Mouse (Mus musculus) midbrain, postnatal 0 days (tissue): Measurements from ENCODE around the gene Tas2r136. TPM values are rescaled to one million over a fixed set of nuclear protein-coding genes. Genes with fewer than 3 reads are reported as not detected.

Source experiments
- ATAC-seq: fragments of 200-750 bp; cut with Nextera tagmentation; 2 replicates; pipeline ENCODE4 v1.8.0; 2017; ENCODE audit warnings: moderate number of reproducible peaks, mild to moderate bottlenecking, moderate TSS enrichment, moderate library complexity; ENCODE audit not compliant: low FRiP score
- DNase-seq: peaks from one replicate; pipeline ENCODE4 v3.0.0-alpha.2; 2015; ENCODE audit warnings: low spot score
- H3K27ac ChIP-seq: fragments of 300-500 bp; sonication (generic); 2 replicates; pipeline ENCODE4 v1.5.1; 2014; ENCODE audit warnings: low read depth, mild to moderate bottlenecking, low read length, mixed read lengths
- H3K27me3 ChIP-seq: fragments of 300-500 bp; sonication (generic); 2 replicates; pipeline ENCODE4 v1.6.1; 2014; ENCODE audit warnings: low read length, control low read depth, mixed read lengths; ENCODE audit not compliant: insufficient read depth
- H3K36me3 ChIP-seq: fragments of 300-500 bp; sonication (generic); 2 replicates; pipeline ENCODE4 v1.6.1; 2014; ENCODE audit warnings: low read length, control low read depth, mixed read lengths; ENCODE audit not compliant: insufficient read depth
- H3K4me1 ChIP-seq: fragments of 300-500 bp; sonication (generic); 2 replicates; pipeline ENCODE4 v1.6.1; 2014; ENCODE audit warnings: mild to moderate bottlenecking, control low read depth, antibody characterized with exemption, low read length, mixed read lengths; ENCODE audit not compliant: insufficient read depth
- H3K4me2 ChIP-seq: fragments of 300-500 bp; sonication (generic); 2 replicates; pipeline ENCODE4 v1.6.1; 2014; ENCODE audit warnings: low read depth, mild to moderate bottlenecking, low read length, mixed read lengths; ENCODE audit not compliant: poor library complexity, severe bottlenecking
- H3K4me3 ChIP-seq: fragments of 300-500 bp; sonication (generic); 2 replicates; pipeline ENCODE4 v1.5.1; 2014; ENCODE audit warnings: low read depth, mild to moderate bottlenecking, low read length, moderate library complexity
- H3K9ac ChIP-seq: fragments of 300-500 bp; sonication (generic); replicated peaks from 2 replicates; pipeline ENCODE4 v1.6.1; 2014; ENCODE audit warnings: mild to moderate bottlenecking, low read length, moderate library complexity, mixed read lengths; ENCODE audit not compliant: poor library complexity, severe bottlenecking
- H3K9me3 ChIP-seq: fragments of 300-500 bp; sonication (generic); 2 replicates; pipeline ENCODE4 v1.6.1; 2016; ENCODE audit warnings: low read length, control low read depth
- CTCF ChIP-seq: IDR thresholded peaks from 2 replicates; pipeline ENCODE4 v1.5.1; 2016; ENCODE audit warnings: antibody characterized with exemption, mild to moderate bottlenecking
- WGBS: fragments of 180-500 bp; shearing (Covaris S2); extraction: QIAGEN DNeasy Blood & Tissue Kit; methylation state at CpG from one replicate; pipeline ENCODE4 v1.1.7; 2014; 5-methylcytosine and 5-hydroxymethylcytosine counted together
- polyA plus RNA-seq: library from polyadenylated mRNA; unstranded; fragments of >200 nt; fragmentation: Nextera tagmentation; extraction: Ambion mirVana; gene quantifications from 2 replicates; pipeline ENCODE4 v1.2.1, GENCODE M21; 2015
- total RNA-seq: library from RNA; depleted of rRNA; stranded (reverse); fragments of >200 nt; gene quantifications from 2 replicates; pipeline ENCODE4 v1.2.3, GENCODE M21; 2014; rRNA removed

Gene Tas2r136
- total RNA-seq (not detected in 2 replicates), polyA plus RNA-seq (not detected in 2 replicates)

GRCm38 (mm10) chr6:132778062-132778461 lies at the start of gene Tas2r136:
Gene Tas2r136, minus strand, starts transcription at chr6:132778162.
- TF ChIP-seq CTCF = no peak
- DNase-seq (no peak), ATAC-seq (no peak)
- H3K4me3 ChIP-seq = no peak within 1 kb of the TSS
- H3K4me2 ChIP-seq = no peak within 1 kb of the TSS
- H3K9me3 ChIP-seq = no peaks in the 10 kb centered on the region
- no peak within 1 kb of the TSS for H3K9ac ChIP-seq
- H3K27ac ChIP-seq = no peak within 1 kb of the TSS
- H3K27me3 ChIP-seq = no peaks in the 10 kb centered on the region
- H3K4me1 ChIP-seq = no peaks in the 10 kb centered on the region
- H3K36me3 ChIP-seq = no peaks in the 10 kb centered on the region

DNA sequence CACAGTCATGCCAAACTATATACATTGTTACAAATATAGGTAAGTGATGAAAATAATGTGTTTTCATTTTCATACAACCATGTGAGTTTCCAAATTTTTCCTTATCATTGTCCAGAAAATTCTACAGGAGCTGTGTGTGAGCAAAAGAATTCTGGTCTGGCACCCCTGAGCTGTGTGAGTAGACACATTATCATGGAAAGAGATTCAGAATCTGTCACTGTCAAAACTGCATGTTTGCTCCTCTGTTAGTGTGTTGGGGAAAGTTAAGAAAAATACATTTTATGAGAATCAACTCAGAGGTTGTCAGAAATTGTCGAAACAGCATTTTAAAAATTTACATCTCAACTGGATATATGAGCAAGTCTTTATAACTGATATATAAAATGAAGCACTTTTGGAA lies 24.6 kb upstream of the Tas2r136 start, which contains the start of gene Tas2r117:
Gene Tas2r117, plus strand, starts transcription at position 301 of the 400 bp plus-strand sequence.
- ATAC-seq = no peak
- H3K4me1 ChIP-seq = no peaks in the 10 kb centered on the region
- no peak for TF ChIP-seq CTCF
- no peak within 1 kb of the TSS for H3K9ac ChIP-seq
- H3K27me3 ChIP-seq = no peaks in the 10 kb centered on the region
- H3K4me3 ChIP-seq = no peak within 1 kb of the TSS
- H3K27ac ChIP-seq = no peak within 1 kb of the TSS
- DNase-seq = no peak
- H3K36me3 ChIP-seq = no peaks in the 10 kb centered on the region
- no peak within 1 kb of the TSS for H3K4me2 ChIP-seq
- no peaks in the 10 kb centered on the region for H3K9me3 ChIP-seq
- WGBS = 82% methylated on average over 1 of the region's 1 CpGs

DNA sequence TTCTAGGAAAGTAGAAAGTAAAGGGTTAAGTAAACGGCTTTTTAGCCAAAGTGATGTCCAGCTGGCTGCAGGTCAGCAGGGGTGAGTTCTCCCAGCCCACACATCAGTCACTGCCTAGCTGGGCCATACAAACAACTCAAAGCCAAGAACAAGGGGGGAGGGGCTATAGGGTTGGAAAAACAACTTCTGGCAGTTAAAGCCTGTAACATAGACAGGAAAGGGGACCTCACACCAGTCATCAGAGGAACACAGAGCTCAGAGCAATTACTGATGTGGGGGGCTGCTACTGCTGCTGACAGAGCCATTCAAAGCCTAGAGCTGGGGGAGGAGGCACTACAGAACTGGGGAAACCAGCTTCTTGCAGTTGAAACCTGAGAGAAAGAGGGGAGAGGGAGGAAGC lies 17.4 kb upstream of the Tas2r136 start:
- Histone ChIP-seq H3K36me3 (no peaks in the 10 kb centered on the region), H3K9me3 (peaks cover 21% of the 10 kb centered on the region; the same call in 1 of the 2 replicates), H3K27ac (no peak overlapping the region), H3K4me3 (no peak overlapping the region), H3K4me1 (no peaks in the 10 kb centered on the region), H3K9ac (no peak overlapping the region), H3K27me3 (no peaks in the 10 kb centered on the region), H3K4me2 (no peak overlapping the region)
- ATAC-seq = no peak
- no peak for TF ChIP-seq CTCF
- 61% methylated on average over 1 of the region's 1 CpGs for WGBS
- no peak for DNase-seq

- TF ChIP-seq CTCF = no peak
- Histone ChIP-seq H3K27ac (no peak within 1 kb of the TSS), H3K4me2 (no peak within 1 kb of the TSS), H3K9me3 (no peaks in the 10 kb centered on the region), H3K27me3 (no peaks in the 10 kb centered on the region), H3K4me3 (no peak within 1 kb of the TSS), H3K4me1 (no peaks in the 10 kb centered on the region), H3K36me3 (no peaks in the 10 kb centered on the region), H3K9ac (no peak within 1 kb of the TSS)
- DNase-seq (no peak), ATAC-seq (no peak)
- whole genome bisulfite sequencing = 92% methylated on average over 2 of the region's 2 CpGs
Measured at GRCm38 (mm10) chr6:132761831-132762230, 16.1 kb downstream of the Tas2r136 start, which contains the start of gene Tas2r102. Gene Tas2r102, plus strand, starts transcription at chr6:132762131.

DNA sequence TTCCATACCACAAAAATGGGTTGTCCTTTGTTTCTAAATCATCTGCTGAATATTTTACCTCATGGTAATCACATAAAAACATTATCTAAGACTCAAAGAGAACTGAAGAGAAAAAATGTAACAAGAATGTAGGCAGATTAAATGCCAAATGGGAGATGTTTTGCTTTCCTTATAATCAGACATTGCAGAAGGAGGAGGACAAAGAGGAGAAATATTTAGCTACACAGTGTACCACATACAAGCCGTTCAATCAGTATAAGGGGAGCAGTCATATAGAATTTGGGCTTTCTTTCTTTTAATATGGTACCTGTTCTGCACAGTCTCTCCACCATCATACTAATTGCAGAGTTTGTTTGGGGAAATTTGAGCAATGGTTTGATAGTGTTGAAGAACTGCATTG lies 23.5 kb downstream of the Tas2r136 start, which contains the start of gene Tas2r124:
Gene Tas2r124, plus strand, starts transcription at position 301 of the 400 bp plus-strand sequence.
- Histone ChIP-seq H3K36me3 (no peaks in the 10 kb centered on the region), H3K4me2 (no peak within 1 kb of the TSS), H3K9me3 (no peaks in the 10 kb centered on the region), H3K4me1 (no peaks in the 10 kb centered on the region), H3K27ac (no peak within 1 kb of the TSS), H3K27me3 (no peaks in the 10 kb centered on the region), H3K4me3 (no peak within 1 kb of the TSS), H3K9ac (no peak within 1 kb of the TSS)
- TF ChIP-seq CTCF = no peak
- DNase-seq = no peak
- ATAC-seq = no peak
- WGBS = 75% methylated on average over 1 of the region's 1 CpGs

DNA sequence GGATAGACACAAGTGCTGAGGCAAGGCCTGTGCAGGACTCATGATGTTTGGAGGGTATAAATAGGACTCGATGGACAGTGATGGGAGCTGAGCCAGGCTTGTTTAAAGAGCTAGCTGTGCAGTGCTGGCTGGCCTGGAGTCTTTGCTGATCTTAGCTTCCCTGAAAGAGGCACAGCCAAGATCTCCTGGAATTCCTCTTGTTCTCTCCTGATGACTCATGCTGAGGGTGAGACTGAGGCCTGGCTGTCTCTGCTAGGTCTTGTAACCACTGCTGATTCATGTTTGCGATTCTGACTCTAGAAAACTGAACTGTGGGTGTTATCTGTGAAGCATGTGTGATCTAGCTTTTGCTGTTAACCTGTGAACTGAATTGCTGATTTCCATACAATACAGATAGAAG lies 27.8 kb downstream of the Tas2r136 start:
- Histone ChIP-seq H3K27me3 (no peaks in the 10 kb centered on the region), H3K27ac (no peak overlapping the region), H3K4me1 (no peaks in the 10 kb centered on the region), H3K4me2 (no peak overlapping the region), H3K36me3 (no peaks in the 10 kb centered on the region), H3K9ac (no peak overlapping the region), H3K9me3 (no peaks in the 10 kb centered on the region), H3K4me3 (no peak overlapping the region)
- TF ChIP-seq CTCF = no peak
- no peak for DNase-seq
- 86% methylated on average over 2 of the region's 2 CpGs for WGBS
- no peak for ATAC-seq
